Mouse (Mus musculus) neural tube, embryonic 11.5 days (tissue): ENCODE data around the gene Cdca8. TPM values are rescaled to one million over a fixed set of nuclear protein-coding genes. Genes with fewer than 3 reads are reported as not detected.
A peak's percentile ranks its signal among the peaks of the same experiment; 100 is the strongest.

Experiments used
- ATAC-seq: fragments of 200-750 bp; cut with Nextera tagmentation; 2 replicates; pipeline ENCODE4 v1.8.0; 2017; ENCODE audit warnings: moderate number of reproducible peaks, mild to moderate bottlenecking, moderate TSS enrichment, moderate library complexity; ENCODE audit not compliant: insufficient read depth, low FRiP score, low TSS enrichment
- DNase-seq: peaks from one replicate; pipeline ENCODE4 v3.0.0-alpha.2; 2015; ENCODE audit warnings: low spot score
- H3K27ac ChIP-seq: fragments of 300-500 bp; sonication (generic); 2 replicates; pipeline ENCODE4 v1.5.1; 2014; ENCODE audit warnings: low read depth, mild to moderate bottlenecking, low read length
- H3K27me3 ChIP-seq: fragments of 300-500 bp; sonication (generic); 2 replicates; pipeline ENCODE4 v1.6.1; 2014; ENCODE audit warnings: mild to moderate bottlenecking, low read length, mixed read lengths; ENCODE audit not compliant: control insufficient read depth, insufficient read depth
- H3K36me3 ChIP-seq: fragments of 300-500 bp; sonication (generic); 2 replicates; pipeline ENCODE4 v1.6.1; 2014; ENCODE audit warnings: mild to moderate bottlenecking, low read length, moderate library complexity, mixed read lengths; ENCODE audit not compliant: control insufficient read depth, insufficient read depth
- H3K4me1 ChIP-seq: fragments of 300-500 bp; sonication (generic); 2 replicates; pipeline ENCODE4 v1.6.1; 2014; ENCODE audit warnings: low read length, mixed read lengths; ENCODE audit not compliant: control insufficient read depth, insufficient read depth
- H3K4me2 ChIP-seq: fragments of 300-500 bp; sonication (generic); 2 replicates; pipeline ENCODE4 v1.6.1; 2014; ENCODE audit warnings: low read depth, mild to moderate bottlenecking, moderate library complexity
- H3K4me3 ChIP-seq: fragments of 300-500 bp; sonication (generic); 2 replicates; pipeline ENCODE4 v1.5.1; 2014; ENCODE audit warnings: low read depth, low read length
- H3K9ac ChIP-seq: fragments of 300-500 bp; sonication (generic); 2 replicates; pipeline ENCODE4 v1.6.1; 2014; ENCODE audit warnings: mild to moderate bottlenecking, low read length
- H3K9me3 ChIP-seq: fragments of 300-500 bp; sonication (generic); 2 replicates; pipeline ENCODE4 v1.6.1; 2016; ENCODE audit warnings: low read length; ENCODE audit not compliant: control insufficient read depth
- WGBS: fragments of 180-500 bp; shearing (Covaris S2); extraction: QIAGEN DNeasy Blood & Tissue Kit; methylation state at CpG from one replicate; pipeline ENCODE4 v1.1.7; 2014; 5-methylcytosine and 5-hydroxymethylcytosine counted together
- polyA plus RNA-seq: library from polyadenylated mRNA; unstranded; fragments of >200 nt; fragmentation: Nextera tagmentation; extraction: Ambion mirVana; gene quantifications from 2 replicates; pipeline ENCODE4 v1.2.1, GENCODE M21; 2014

The Cdca8 gene
- polyA plus RNA-seq, 1 experiment from 2014 or later, result 181 TPM

DNA sequence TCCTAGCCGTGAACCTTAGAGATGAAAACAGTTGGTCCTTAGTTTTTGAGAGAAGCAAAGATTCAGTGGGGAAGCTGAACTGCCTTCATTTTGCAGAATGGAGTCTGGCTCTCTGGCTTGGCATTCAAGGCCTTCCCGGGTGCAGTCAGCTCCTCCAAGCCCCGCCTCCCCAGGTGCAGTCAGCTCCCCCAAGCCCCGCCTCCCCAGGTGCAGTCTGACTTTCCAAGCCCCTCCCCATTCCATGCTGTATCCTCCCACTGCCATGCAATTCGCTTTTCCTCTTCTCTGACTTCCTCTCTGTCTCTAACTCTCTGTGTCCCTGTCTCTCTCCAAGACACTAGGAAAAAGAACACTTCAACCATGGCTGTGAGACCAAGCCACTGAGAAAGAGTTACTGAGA, 39.1 kb upstream of the Cdca8 start:
- Histone ChIP-seq H3K9ac (no peak overlapping the region), H3K27me3 (peaks cover 7% of the 10 kb centered on the region; the same call in 1 of the 2 replicates), H3K4me3 (no peak overlapping the region), H3K4me1 (no peaks in the 10 kb centered on the region), H3K4me2 (no peak overlapping the region), H3K36me3 (no peaks in the 10 kb centered on the region), H3K9me3 (no peaks in the 10 kb centered on the region), H3K27ac (no peak overlapping the region)
- WGBS, result 34% methylated on average over 5 of the region's 5 CpGs
- DNase-seq, result no peak
- no peak for ATAC-seq

DNA sequence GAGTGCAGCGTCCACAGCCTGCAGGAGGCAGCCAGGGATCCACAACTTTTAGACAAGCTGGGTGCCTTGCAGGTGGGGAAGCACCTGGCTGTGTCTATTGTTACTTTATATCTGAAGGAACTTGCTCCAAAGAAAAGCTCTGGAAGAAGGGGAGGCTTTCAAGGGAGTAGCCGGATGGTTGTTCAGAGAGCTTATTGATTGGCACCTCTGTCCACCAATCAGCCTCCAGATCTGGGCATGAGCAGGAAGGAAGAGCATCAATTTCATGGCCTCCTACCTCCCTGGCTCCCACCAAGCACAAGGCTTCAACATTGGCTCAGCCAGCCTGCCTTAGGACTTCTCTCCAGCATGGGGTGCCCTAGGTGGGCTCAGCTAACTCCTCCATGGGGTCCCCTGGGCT, 34.2 kb upstream of the Cdca8 start:
- H3K9me3 ChIP-seq, result no peaks in the 10 kb centered on the region
- no peaks in the 10 kb centered on the region for H3K27me3 ChIP-seq
- H3K9ac ChIP-seq, result no peak overlapping the region
- H3K4me1 ChIP-seq, result no peaks in the 10 kb centered on the region
- H3K4me2 ChIP-seq, result no peak overlapping the region
- no peak for DNase-seq
- no peak overlapping the region for H3K4me3 ChIP-seq
- H3K36me3 ChIP-seq, result no peaks in the 10 kb centered on the region
- H3K27ac ChIP-seq, result no peak overlapping the region
- WGBS, result 85% methylated on average over 2 of the region's 2 CpGs
- no peak for ATAC-seq

- H3K4me1 ChIP-seq, result no peaks in the 10 kb centered on the region
- no peak overlapping the region for H3K27ac ChIP-seq
- H3K27me3 ChIP-seq, result no peaks in the 10 kb centered on the region
- H3K9me3 ChIP-seq, result no peaks in the 10 kb centered on the region
- ATAC-seq (no peak), DNase-seq (no peak)
- H3K4me3 ChIP-seq, result no peak overlapping the region
- no peak overlapping the region for H3K4me2 ChIP-seq
- no peak overlapping the region for H3K9ac ChIP-seq
- no peaks in the 10 kb centered on the region for H3K36me3 ChIP-seq
- 35% methylated on average over 9 of the region's 9 CpGs for WGBS
Observed at GRCm38 (mm10) chr4:124972316-124972715, 33.2 kb upstream of the Cdca8 start.

DNA sequence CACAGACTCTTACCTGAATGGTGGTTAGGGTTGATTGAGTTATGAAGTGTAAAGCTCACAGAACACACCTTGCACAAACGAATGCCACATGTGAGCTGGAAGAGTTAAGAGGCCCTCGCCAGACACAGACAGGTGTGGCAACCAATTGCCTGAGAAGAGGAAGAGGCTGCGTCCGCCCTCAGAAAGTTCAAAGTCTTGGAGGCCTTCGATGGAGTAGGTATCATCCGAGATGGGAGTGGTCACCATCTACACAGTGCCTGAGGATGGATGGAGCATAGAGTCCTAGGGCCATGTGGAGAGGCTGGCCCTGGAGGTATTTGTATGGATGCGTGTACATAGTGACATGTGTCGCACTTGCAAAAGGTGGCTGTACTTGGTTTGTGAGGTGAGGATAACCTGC, 32.0 kb upstream of the Cdca8 start:
- DNase-seq, result no peak
- no peak for ATAC-seq
- Histone ChIP-seq H3K27me3 (no peaks in the 10 kb centered on the region), H3K4me2 (no peak overlapping the region), H3K36me3 (no peaks in the 10 kb centered on the region), H3K9ac (no peak overlapping the region), H3K27ac (no peak overlapping the region), H3K4me3 (no peak overlapping the region), H3K4me1 (no peaks in the 10 kb centered on the region), H3K9me3 (no peaks in the 10 kb centered on the region)
- 85% methylated on average over 8 of the region's 8 CpGs for WGBS

DNA sequence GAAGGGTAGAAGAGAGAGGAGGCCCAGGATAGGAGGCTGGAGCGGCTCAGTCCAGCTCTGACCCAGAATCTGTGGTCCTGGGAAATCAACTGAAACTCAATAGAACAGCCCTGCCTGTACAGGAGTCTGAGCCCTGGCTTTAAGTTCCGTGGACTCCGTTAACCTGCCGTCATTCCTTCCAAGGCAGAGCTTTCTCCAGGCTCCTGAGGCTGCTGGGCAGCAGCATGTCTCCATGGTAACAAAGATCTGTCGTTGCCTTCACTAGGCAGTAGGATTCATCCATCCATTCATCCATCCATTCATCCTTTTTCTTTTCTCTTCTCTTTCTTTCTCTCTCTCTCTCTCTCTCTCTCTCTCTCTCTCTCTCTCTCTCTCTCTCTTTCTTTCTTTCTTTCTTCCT, 31.6 kb upstream of the Cdca8 start:
- H3K36me3 ChIP-seq, result no peaks in the 10 kb centered on the region
- H3K9ac ChIP-seq, result no peak overlapping the region
- H3K27me3 ChIP-seq, result no peaks in the 10 kb centered on the region
- no peak overlapping the region for H3K27ac ChIP-seq
- WGBS, result 42% methylated on average over 5 of the region's 5 CpGs
- DNase-seq (no peak), ATAC-seq (no peak)
- H3K4me2 ChIP-seq, result no peak overlapping the region
- H3K9me3 ChIP-seq, result no peaks in the 10 kb centered on the region
- no peak overlapping the region for H3K4me3 ChIP-seq
- no peaks in the 10 kb centered on the region for H3K4me1 ChIP-seq

DNA sequence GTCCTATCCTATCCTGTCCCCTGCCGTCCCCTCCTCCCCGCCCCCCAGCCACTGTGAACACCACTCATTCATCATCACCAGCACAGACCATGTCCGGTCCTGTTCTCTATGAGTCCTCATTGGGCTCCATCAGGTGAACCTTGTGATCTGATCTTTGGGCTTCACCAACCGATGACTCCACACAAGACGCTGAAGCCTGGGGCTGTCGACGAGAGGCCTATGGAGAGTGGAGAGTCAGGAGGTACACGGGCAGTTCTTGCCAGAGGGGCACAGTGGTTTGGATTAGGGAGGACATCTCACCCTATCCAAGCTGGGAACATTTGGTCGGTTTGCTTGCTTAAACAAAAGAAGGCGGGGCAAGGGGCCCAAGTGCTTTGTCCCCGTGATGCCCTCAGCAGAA, 31.1 kb upstream of the Cdca8 start:
- no peak overlapping the region for H3K9ac ChIP-seq
- ATAC-seq, result no peak
- no peak for DNase-seq
- H3K4me1 ChIP-seq, result peaks cover 3% of the 10 kb centered on the region; the same call in 1 of the 2 replicates
- WGBS, result 67% methylated on average over 11 of the region's 11 CpGs
- no peaks in the 10 kb centered on the region for H3K27me3 ChIP-seq
- no peak overlapping the region for H3K4me2 ChIP-seq
- no peak overlapping the region for H3K4me3 ChIP-seq
- no peak overlapping the region for H3K27ac ChIP-seq
- H3K9me3 ChIP-seq, result no peaks in the 10 kb centered on the region
- no peaks in the 10 kb centered on the region for H3K36me3 ChIP-seq

DNA sequence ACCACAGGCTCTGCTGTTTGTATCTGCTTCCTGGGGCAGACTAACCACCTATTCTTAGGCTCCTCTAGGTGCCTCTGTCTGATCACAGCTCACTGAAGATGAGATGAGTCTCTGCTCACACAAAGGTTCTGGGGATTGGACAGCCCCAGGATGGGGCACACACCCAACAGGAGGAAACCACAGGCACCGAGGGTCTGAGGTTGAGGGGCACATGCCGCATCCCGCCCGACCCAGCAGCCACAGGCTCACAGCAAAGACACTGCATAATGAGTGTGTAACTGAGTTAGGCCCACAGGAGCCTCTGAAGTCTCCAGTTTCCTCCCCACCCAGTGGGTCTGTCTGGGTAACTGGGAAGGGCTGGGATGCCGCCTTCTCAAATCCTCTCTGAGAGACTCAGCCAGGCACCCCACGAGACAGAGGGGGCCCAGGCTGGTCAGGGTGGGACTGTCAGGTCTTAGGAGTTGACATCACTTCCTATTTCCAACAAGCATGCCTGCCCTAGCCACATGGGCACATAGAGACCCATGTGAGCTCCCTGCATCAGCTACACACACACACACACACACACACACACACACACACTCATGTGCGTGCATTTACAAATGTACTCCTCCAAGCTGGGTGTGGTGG, 30.2 kb upstream of the Cdca8 start:
- H3K9me3 ChIP-seq, result no peaks in the 10 kb centered on the region
- ATAC-seq, result no peak
- no peak overlapping the region for H3K4me2 ChIP-seq
- 83% methylated on average over 7 of the region's 7 CpGs for WGBS
- no peak overlapping the region for H3K27ac ChIP-seq
- peaks cover 6% of the 10 kb centered on the region; the same call in 1 of the 2 replicates for H3K4me1 ChIP-seq
- no peak for DNase-seq
- H3K9ac ChIP-seq, result no peak overlapping the region
- H3K27me3 ChIP-seq, result no peaks in the 10 kb centered on the region
- no peak overlapping the region for H3K4me3 ChIP-seq
- H3K36me3 ChIP-seq, result no peaks in the 10 kb centered on the region

DNA sequence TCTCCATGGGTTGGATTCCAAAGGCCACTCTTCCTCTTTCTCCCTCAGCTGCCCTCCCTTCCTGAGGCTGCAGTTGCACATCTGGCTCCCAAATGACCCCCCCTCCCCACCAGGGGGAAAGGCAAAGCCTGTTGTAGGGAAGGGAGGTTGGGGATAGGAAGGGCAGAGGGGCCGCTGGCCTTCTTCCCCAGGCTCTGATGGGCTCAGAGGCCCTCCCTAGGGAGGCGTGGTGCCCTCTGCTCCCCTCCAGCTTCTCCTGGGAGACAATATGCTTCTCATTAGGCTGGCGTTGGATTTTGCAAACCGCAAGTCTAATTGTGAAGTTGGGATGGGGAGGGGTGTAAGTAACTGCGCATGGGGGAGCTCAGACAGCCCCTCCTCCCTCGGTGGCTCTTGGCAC, 29.6 kb upstream of the Cdca8 start:
- no peak overlapping the region for H3K27ac ChIP-seq
- H3K9ac ChIP-seq, result no peak overlapping the region
- WGBS, result 50% methylated on average over 6 of the region's 6 CpGs

GRCm38 (mm10) chr4:124964912-124965599, 25.9 kb upstream of the Cdca8 start:
- WGBS, result 8% methylated on average over 8 of the region's 8 CpGs
- H3K27ac ChIP-seq, result peak overlapping the region; percentile 44; the same call in 1 of the 2 replicates

More for the DNA sequence above, 29.6 kb upstream of the Cdca8 start:
- ATAC-seq, result no peak
- Histone ChIP-seq H3K4me3 (no peak overlapping the region), H3K27me3 (no peaks in the 10 kb centered on the region), H3K4me2 (no peak overlapping the region), H3K4me1 (peaks cover 6% of the 10 kb centered on the region; the same call in 1 of the 2 replicates), H3K9me3 (no peaks in the 10 kb centered on the region), H3K36me3 (no peaks in the 10 kb centered on the region)
- DNase-seq, result no peak

More at GRCm38 (mm10) chr4:124964912-124965599, 25.9 kb upstream of the Cdca8 start:
- no peak for ATAC-seq
- H3K4me2 ChIP-seq, result no peak overlapping the region
- no peak overlapping the region for H3K4me3 ChIP-seq
- DNase-seq, result peak; percentile 51
- H3K9ac ChIP-seq, result no peak overlapping the region; the same call in 1 of the 2 replicates
- H3K36me3 ChIP-seq, result no peaks in the 10 kb centered on the region
- H3K4me1 ChIP-seq, result peaks cover 6% of the 10 kb centered on the region; the same call in 1 of the 2 replicates
- H3K9me3 ChIP-seq, result no peaks in the 10 kb centered on the region
- H3K27me3 ChIP-seq, result no peaks in the 10 kb centered on the region
